Mouse (Mus musculus) liver, adult 2 months (tissue): ENCODE data around the gene Fgfr2.

Experiments used
- CTCF ChIP-seq: fragments of 200-500 bp; IDR thresholded peaks from 2 replicates; pipeline ENCODE4 v1.5.1; 2011; ENCODE audit warnings: low read depth, low read length, control low read depth
- POLR2A ChIP-seq: fragments of 200-500 bp; IDR thresholded peaks from 2 replicates; pipeline ENCODE4 v1.6.1; 2011; ENCODE audit warnings: low read length, control low read depth; ENCODE audit not compliant: insufficient read depth; ENCODE audit errors: extremely low read depth

- TF ChIP-seq POLR2A (no peak), CTCF (no peak)
Measured at GRCm38 (mm10) chr7:130637811-130638210, 2485.3 kb downstream of the Fgfr2 start.
